Mouse (Mus musculus) limb, embryonic 13.5 days (tissue): Measurements from ENCODE around the gene Txnrd1. TPM values are rescaled to one million over a fixed set of nuclear protein-coding genes. Genes with fewer than 3 reads are reported as not detected.

Experiments used
- ATAC-seq: fragments of 200-750 bp; cut with Nextera tagmentation; 2 replicates; pipeline ENCODE4 v1.8.0; 2017; ENCODE audit warnings: low read depth, moderate number of reproducible peaks, moderate TSS enrichment; ENCODE audit not compliant: low FRiP score
- H3K27ac ChIP-seq: fragments of 300-500 bp; sonication (generic); 2 replicates; pipeline ENCODE4 v1.5.1; 2015; ENCODE audit warnings: inconsistent platforms, mild to moderate bottlenecking, moderate library complexity
- H3K27me3 ChIP-seq: fragments of 300-500 bp; sonication (generic); 2 replicates; pipeline ENCODE4 v1.6.1; 2015; ENCODE audit warnings: mild to moderate bottlenecking, inconsistent platforms
- H3K36me3 ChIP-seq: fragments of 300-500 bp; sonication (generic); 2 replicates; pipeline ENCODE4 v1.6.1; 2015; ENCODE audit warnings: inconsistent platforms, mild to moderate bottlenecking, moderate library complexity
- H3K4me1 ChIP-seq: fragments of 300-500 bp; sonication (generic); 2 replicates; pipeline ENCODE4 v1.6.1; 2015; ENCODE audit warnings: inconsistent platforms
- H3K4me2 ChIP-seq: fragments of 300-500 bp; sonication (generic); replicated peaks from 2 replicates; pipeline ENCODE4 v1.6.1; 2015; ENCODE audit warnings: inconsistent platforms, mild to moderate bottlenecking, moderate library complexity
- H3K4me3 ChIP-seq: fragments of 300-500 bp; sonication (generic); 2 replicates; pipeline ENCODE4 v1.5.1; 2015; ENCODE audit warnings: moderate library complexity, mild to moderate bottlenecking, inconsistent platforms
- H3K9ac ChIP-seq: fragments of 300-500 bp; sonication (generic); 2 replicates; pipeline ENCODE4 v1.6.1; 2015; ENCODE audit warnings: mild to moderate bottlenecking, inconsistent platforms
- H3K9me3 ChIP-seq: fragments of 300-500 bp; sonication (generic); 2 replicates; pipeline ENCODE4 v1.6.1; 2016; ENCODE audit warnings: inconsistent platforms
- WGBS: fragments of 180-500 bp; shearing (Covaris S2); methylation state at CpG from one replicate; pipeline ENCODE4 v1.1.7; 2015; 5-methylcytosine and 5-hydroxymethylcytosine counted together
- polyA plus RNA-seq: library from polyadenylated mRNA; unstranded; fragments of >200 nt; fragmentation: Nextera tagmentation; extraction: Ambion mirVana; gene quantifications from 2 replicates; pipeline ENCODE4 v1.2.1, GENCODE M21; 2015

The Txnrd1 gene
- polyA plus RNA-seq, 1 experiment from 2014 or later: 116 TPM

DNA sequence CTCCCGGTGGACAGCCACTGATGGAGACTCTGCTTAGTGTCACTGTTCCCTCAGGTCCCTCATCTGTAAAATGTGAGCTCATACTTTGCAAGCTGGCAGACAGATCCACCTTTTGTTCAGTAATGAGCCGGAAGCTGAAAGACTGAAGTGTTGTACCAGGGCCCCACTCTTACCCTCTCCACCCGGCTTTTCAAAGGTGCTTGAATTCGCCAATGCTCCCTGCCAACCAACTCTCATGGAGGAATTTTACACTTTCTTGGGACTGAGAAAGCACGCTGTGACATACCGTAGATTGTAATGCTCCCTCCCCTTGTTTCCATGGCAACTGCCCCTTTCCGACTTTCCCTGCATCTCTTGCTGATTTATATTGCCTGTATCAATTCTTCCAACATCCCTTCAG, 66.8 kb downstream of the Txnrd1 start:
- Histone ChIP-seq H3K4me2 (peak overlapping the region; percentile 19), H3K9ac (no peak overlapping the region), H3K4me3 (no peak overlapping the region), H3K4me1 (peaks cover 34% of the 10 kb centered on the region), H3K27ac (no peak overlapping the region), H3K36me3 (peaks cover 27% of the 10 kb centered on the region), H3K9me3 (no peaks in the 10 kb centered on the region), H3K27me3 (peaks cover 7% of the 10 kb centered on the region; the same call in 1 of the 2 replicates)
- no peak for ATAC-seq
- 28% methylated on average over 7 of the region's 7 CpGs for WGBS

DNA sequence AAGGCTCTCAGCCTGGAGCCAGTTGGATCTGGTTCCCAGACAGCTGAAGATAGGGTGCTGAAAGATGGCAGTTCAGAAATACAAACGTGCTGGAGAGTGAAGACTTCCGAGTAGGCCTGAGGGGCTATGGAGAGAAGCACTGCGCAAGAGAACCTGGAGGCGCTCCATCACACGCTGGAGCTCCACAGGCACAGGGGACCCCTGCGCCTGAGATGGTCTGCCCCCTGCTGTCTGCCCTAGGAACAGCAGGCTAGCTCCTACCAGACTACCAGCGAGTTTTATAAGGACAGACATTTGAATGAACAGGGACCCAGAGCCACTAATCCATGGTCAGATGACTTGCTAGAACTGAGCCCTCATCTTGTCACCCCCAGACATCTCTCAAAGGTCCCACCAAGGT, 67.7 kb downstream of the Txnrd1 start:
- Histone ChIP-seq H3K27me3 (peaks cover 9% of the 10 kb centered on the region; the same call in 1 of the 2 replicates), H3K4me2 (no peak overlapping the region), H3K9ac (no peak overlapping the region), H3K27ac (no peak overlapping the region), H3K4me1 (peaks cover 34% of the 10 kb centered on the region), H3K4me3 (no peak overlapping the region), H3K9me3 (no peaks in the 10 kb centered on the region), H3K36me3 (peaks cover 18% of the 10 kb centered on the region)
- WGBS: 9% methylated on average over 7 of the region's 7 CpGs
- peak; percentile 65 for ATAC-seq

DNA sequence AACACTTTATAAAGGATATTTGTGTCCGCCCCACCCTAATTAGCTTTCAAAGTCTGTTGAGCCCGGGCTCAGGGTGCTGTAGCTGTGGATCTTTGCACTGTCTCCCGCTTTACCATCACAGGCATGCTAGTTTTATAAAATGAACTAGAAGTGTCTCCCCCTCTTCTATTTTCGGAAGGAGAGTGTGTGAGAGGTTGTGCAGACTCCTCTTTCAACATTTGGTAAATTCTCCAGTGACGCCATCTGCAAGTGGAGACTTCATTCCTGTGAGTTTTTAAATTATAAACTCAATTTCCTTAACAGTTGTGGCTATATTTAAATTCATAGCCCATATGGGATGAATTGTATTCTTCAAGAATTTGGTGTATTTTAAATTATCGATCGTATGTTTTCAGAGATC, 74.8 kb downstream of the Txnrd1 start:
- H3K4me2 ChIP-seq: no peak overlapping the region
- H3K9ac ChIP-seq: no peak overlapping the region
- no peaks in the 10 kb centered on the region for H3K36me3 ChIP-seq
- peaks cover 32% of the 10 kb centered on the region for H3K27me3 ChIP-seq
- no peak for ATAC-seq
- 67% methylated on average over 7 of the region's 7 CpGs for WGBS
- H3K4me1 ChIP-seq: peaks cover 22% of the 10 kb centered on the region
- no peaks in the 10 kb centered on the region for H3K9me3 ChIP-seq
- H3K27ac ChIP-seq: no peak overlapping the region
- H3K4me3 ChIP-seq: no peak overlapping the region

DNA sequence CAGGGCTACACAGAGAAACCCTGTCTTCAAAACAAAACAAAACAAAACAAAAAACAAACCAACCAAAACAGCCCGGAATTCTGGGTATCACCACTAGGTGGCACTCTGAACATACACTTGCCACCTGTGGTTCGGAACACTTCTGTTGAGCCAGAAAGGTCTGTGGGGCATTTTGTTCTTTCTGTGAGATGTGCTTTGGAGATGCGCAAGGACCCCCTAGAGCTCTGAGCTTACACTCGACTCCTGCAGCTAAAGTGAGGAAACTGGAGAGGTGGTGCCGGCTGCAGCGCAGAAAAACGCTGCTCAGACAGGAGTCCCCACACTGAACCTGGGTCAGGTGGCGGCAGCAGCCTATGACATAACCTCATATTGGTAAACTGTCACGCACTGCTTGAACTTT, 75.6 kb downstream of the Txnrd1 start:
- peaks cover 16% of the 10 kb centered on the region for H3K4me1 ChIP-seq
- no peak overlapping the region for H3K27ac ChIP-seq
- WGBS: 15% methylated on average over 9 of the region's 9 CpGs
- H3K9me3 ChIP-seq: no peaks in the 10 kb centered on the region
- H3K27me3 ChIP-seq: peaks cover 32% of the 10 kb centered on the region
- ATAC-seq: no peak
- peak overlapping the region; percentile 23; the same call in 1 of the 2 replicates for H3K4me2 ChIP-seq
- H3K9ac ChIP-seq: no peak overlapping the region
- H3K4me3 ChIP-seq: no peak overlapping the region
- H3K36me3 ChIP-seq: no peaks in the 10 kb centered on the region

DNA sequence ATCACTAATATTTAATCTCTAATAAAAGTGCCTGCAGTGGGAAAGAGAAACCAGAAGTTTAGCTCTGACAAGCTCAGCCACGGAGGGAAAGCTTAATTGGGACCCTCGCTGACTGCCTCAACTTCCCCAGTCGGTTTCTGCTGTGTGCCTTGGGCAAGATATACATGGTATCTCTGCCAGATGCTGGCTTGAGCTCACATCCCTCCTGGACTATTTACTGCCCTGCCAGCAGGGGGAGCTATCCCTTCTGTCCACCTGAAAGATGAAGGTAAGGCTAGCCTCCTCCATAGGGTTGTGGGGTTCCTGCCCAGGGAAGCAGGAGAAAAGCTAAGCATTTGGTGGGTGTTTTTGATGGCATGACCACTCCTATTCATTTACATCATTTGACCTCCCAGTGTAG, 76.4 kb downstream of the Txnrd1 start:
- Histone ChIP-seq H3K9me3 (no peaks in the 10 kb centered on the region), H3K4me1 (peaks cover 14% of the 10 kb centered on the region), H3K36me3 (no peaks in the 10 kb centered on the region), H3K4me3 (no peak overlapping the region), H3K27ac (no peak overlapping the region), H3K4me2 (no peak overlapping the region), H3K27me3 (peaks cover 27% of the 10 kb centered on the region), H3K9ac (no peak overlapping the region)
- ATAC-seq: no peak
- 74% methylated on average over 3 of the region's 3 CpGs for WGBS

DNA sequence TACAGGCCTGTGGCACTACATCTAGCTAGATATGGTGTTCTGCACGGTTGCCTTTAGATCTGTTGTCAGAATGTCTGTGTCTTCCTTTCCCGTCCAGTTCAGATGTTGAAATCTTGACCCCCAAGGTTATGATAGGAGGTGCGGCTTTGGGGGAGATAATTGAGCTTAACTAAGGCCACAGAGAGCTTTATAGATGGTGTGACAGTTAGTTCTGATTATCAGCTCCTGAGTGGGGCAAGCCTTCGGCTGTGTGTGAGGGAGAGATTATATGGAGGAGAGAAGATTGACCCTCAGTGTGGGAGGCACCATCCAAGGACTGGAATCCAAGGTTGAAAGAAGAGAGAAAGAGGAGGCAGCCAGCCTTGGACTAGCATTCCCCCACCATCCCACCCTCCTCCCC, 79.5 kb downstream of the Txnrd1 start:
- no peak for ATAC-seq
- Histone ChIP-seq H3K36me3 (no peaks in the 10 kb centered on the region), H3K4me1 (peaks cover 7% of the 10 kb centered on the region), H3K27ac (no peak overlapping the region), H3K27me3 (peaks cover 14% of the 10 kb centered on the region), H3K4me2 (no peak overlapping the region), H3K9me3 (no peaks in the 10 kb centered on the region), H3K4me3 (no peak overlapping the region), H3K9ac (no peak overlapping the region)
- 82% methylated on average over 4 of the region's 4 CpGs for WGBS

DNA sequence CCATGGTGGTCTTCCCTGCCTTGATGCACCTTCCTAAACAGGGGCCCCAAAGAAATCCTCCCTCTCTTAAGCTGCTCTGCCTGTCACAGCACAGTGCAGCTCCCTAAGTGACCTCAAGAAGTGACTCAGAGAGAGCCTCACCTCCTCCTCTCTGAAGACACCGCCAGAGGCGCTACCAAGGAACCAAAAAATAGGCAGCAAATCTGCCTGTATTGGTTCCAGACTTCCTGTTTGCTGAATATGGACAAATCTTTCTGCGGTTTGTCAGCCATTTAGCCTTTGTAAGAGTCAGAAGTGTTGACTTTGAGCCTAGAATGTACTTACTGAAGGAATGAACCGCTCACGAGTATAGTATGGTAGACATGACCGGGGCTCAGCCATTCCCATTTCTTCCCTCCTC, 80.0 kb downstream of the Txnrd1 start:
- WGBS: 78% methylated on average over 6 of the region's 6 CpGs
- Histone ChIP-seq H3K9me3 (no peaks in the 10 kb centered on the region), H3K4me2 (no peak overlapping the region), H3K4me1 (peaks cover 4% of the 10 kb centered on the region), H3K27ac (no peak overlapping the region), H3K9ac (no peak overlapping the region), H3K36me3 (no peaks in the 10 kb centered on the region), H3K27me3 (peaks cover 12% of the 10 kb centered on the region), H3K4me3 (no peak overlapping the region)
- no peak for ATAC-seq

DNA sequence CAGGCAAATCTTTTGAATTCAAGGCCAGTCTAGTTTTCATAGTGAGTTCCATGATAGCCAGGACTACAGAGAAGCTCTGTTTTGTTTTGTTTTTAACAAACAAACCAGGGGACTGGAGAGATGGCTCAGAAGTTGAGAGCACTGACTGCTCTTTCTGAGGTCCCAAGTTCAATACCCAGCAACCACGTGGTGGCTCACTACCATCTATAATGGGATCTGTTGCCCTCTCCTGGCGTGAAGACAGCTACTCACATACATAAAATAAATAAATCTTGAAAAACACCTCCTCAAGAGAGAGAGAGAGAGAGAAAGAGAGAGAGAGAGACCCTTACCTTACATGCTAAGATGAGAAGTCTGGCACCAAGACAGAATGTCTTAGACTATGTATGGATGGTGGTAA, 84.9 kb downstream of the Txnrd1 start:
- H3K4me3 ChIP-seq: no peak overlapping the region
- no peak overlapping the region for H3K27ac ChIP-seq
- whole genome bisulfite sequencing: 68% methylated on average over 2 of the region's 2 CpGs
- H3K9me3 ChIP-seq: no peaks in the 10 kb centered on the region
- no peaks in the 10 kb centered on the region for H3K36me3 ChIP-seq
- no peak overlapping the region for H3K9ac ChIP-seq
- H3K4me2 ChIP-seq: no peak overlapping the region
- ATAC-seq: no peak
- no peaks in the 10 kb centered on the region for H3K4me1 ChIP-seq
- no peaks in the 10 kb centered on the region for H3K27me3 ChIP-seq

DNA sequence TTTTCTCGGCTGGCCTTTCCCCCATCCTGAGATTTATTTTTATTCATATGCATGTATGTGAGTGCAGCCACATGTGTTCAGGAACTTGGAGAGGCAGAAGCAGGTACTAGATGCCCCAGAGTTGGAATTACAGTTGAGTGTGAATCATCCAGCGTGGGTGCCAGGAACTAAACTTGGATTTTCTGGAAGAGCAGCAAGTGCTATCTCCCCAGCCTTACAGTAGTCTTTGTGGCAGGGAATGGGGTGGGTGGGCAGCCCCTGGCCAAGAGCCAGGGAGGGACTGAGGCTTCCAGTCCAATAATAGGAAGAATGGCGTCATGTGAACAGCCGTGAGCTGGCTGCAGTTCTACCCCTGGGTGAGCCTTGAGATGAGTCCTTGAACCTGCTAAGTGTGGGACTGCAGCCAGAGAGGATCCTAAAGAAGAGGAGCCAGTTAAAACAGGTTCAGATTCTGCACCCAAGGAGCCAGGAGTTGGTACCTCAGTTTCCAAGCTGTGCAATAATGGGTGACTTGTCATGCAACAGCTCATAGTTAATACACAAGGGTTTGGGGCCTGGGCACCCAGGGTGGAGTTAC, 85.7 kb downstream of the Txnrd1 start:
- Histone ChIP-seq H3K27ac (no peak overlapping the region), H3K4me2 (no peak overlapping the region), H3K4me1 (no peaks in the 10 kb centered on the region), H3K9me3 (no peaks in the 10 kb centered on the region), H3K36me3 (no peaks in the 10 kb centered on the region), H3K27me3 (no peaks in the 10 kb centered on the region), H3K9ac (no peak overlapping the region), H3K4me3 (no peak overlapping the region)
- 79% methylated on average over 4 of the region's 4 CpGs for WGBS
- ATAC-seq: no peak

DNA sequence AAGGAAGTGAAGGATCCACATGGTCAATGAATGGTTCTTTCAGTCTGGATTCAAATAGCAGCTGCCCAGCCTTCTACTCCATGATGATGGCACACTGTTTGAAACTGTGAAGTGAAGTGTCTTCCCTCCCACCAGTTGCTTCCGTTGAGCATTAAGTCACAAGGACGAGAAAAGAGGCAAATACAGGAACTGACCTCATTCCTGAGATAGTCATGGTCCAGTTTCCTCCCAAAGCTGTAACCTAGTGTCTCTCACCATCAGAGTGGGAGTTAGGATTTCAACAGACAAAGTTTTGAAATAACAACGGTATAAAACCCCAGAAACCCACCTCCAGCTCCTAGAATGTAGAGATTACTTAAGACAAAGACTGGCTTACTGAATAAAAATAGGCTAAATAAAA, 89.8 kb downstream of the Txnrd1 start:
- Histone ChIP-seq H3K9ac (no peak overlapping the region), H3K4me3 (no peak overlapping the region), H3K4me2 (no peak overlapping the region), H3K27ac (no peak overlapping the region), H3K36me3 (no peaks in the 10 kb centered on the region), H3K9me3 (peaks cover 7% of the 10 kb centered on the region; the same call in 1 of the 2 replicates), H3K4me1 (no peaks in the 10 kb centered on the region), H3K27me3 (no peaks in the 10 kb centered on the region)
- 76% methylated on average over 3 of the region's 3 CpGs for WGBS
- ATAC-seq: no peak

DNA sequence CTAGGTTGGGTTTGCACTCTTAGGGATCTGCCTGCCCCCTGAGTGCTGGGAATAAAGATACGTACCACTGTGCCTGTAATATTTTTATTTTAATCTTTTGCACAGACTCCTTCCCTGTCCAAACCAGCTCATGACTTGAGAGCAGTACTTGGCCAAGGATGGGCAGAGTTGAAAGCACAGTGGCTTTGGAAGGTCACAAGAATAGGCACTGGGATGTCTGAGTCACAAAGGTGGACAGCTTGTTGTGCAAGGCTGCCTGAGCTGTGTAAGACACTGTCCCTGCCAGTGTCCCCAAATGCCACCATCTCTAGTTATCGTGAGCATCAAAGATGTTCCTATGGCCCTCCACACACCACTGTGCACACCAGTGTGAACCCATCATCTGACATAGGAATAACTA, 91.0 kb downstream of the Txnrd1 start:
- no peak for ATAC-seq
- Histone ChIP-seq H3K4me2 (no peak overlapping the region), H3K9ac (no peak overlapping the region), H3K4me1 (no peaks in the 10 kb centered on the region), H3K4me3 (no peak overlapping the region), H3K9me3 (peaks cover 7% of the 10 kb centered on the region; the same call in 1 of the 2 replicates), H3K27ac (no peak overlapping the region), H3K27me3 (no peaks in the 10 kb centered on the region), H3K36me3 (no peaks in the 10 kb centered on the region)
- WGBS: 95% methylated on average over 2 of the region's 2 CpGs

DNA sequence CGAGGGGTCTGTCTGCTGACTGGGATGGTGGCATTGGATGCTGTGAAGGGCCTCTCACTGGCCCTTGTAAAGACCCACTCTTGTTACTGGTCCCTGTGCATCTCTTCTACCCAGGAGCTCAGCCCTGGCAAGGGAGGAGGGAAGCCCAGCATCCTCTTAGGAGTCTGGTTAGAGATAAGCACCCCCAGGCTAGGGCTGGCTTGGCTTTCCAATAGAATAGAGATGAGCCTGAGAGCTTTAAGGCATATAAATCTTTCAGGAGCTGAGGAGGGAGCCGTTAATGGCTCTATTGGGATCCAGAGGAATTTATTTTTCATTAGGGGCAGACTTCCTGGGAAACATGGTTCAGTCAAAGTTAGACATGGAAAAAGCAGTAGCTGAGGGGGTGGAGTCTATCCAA, 91.9 kb downstream of the Txnrd1 start:
- 64% methylated on average over 2 of the region's 2 CpGs for WGBS
- H3K4me2 ChIP-seq: no peak overlapping the region

DNA sequence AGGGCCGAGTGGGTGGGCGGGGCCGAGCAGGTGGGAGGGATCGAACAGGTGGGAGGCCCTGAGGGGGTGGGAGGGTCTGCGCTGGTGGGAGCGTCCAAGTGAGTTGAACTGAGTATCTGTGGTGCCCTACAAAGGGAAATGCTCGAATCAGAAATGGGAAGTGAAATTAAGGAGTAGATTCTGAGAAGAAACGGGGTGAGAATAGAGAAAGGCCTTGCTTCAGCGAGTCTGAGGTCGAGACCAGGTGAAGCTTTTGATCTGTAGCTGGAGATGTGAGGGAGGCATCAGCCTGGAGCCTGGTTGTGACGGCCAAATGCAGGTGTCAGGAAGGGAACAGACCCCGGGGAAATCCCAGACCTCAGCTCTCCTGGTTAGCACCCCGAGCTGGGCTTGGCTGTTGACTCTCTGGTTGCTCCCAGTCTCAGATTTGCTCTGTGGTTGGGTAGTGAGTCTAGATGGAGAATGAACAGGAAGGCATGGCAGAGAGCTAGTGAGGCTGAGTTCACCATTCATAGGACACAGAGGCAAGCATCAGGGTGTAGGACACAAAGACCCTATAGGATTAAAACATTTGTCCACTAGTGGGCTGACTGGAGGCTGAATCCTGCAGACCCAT, 101.4 kb downstream of the Txnrd1 start:
- Histone ChIP-seq H3K27me3 (0 out of 2 replicates have a peak, but pooled peaks cover 7% of the 10 kb centered on the region), H3K27ac (no peak overlapping the region), H3K9me3 (0 out of 2 replicates have a peak, but pooled peaks cover 3% of the 10 kb centered on the region), H3K4me3 (no peak overlapping the region), H3K4me2 (no peak overlapping the region), H3K4me1 (no peaks in the 10 kb centered on the region), H3K9ac (no peak overlapping the region), H3K36me3 (no peaks in the 10 kb centered on the region)
- ATAC-seq: no peak
- 80% methylated on average over 13 of the region's 13 CpGs for WGBS

More for the DNA sequence above, 91.9 kb downstream of the Txnrd1 start:
- no peaks in the 10 kb centered on the region for H3K27me3 ChIP-seq
- H3K27ac ChIP-seq: no peak overlapping the region
- peaks cover 7% of the 10 kb centered on the region; the same call in 1 of the 2 replicates for H3K9me3 ChIP-seq
- no peak for ATAC-seq
- H3K9ac ChIP-seq: no peak overlapping the region
- no peaks in the 10 kb centered on the region for H3K36me3 ChIP-seq
- no peak overlapping the region for H3K4me3 ChIP-seq
- H3K4me1 ChIP-seq: no peaks in the 10 kb centered on the region
